Mouse (Mus musculus): ENCODE measurements around the gene Pak2. TPM values are rescaled to one million over a fixed set of nuclear protein-coding genes. Genes with fewer than 3 reads are reported as not detected.

The Pak2 gene
- polyA plus RNA-seq, 1 experiment, result 81.0 TPM

DNA sequence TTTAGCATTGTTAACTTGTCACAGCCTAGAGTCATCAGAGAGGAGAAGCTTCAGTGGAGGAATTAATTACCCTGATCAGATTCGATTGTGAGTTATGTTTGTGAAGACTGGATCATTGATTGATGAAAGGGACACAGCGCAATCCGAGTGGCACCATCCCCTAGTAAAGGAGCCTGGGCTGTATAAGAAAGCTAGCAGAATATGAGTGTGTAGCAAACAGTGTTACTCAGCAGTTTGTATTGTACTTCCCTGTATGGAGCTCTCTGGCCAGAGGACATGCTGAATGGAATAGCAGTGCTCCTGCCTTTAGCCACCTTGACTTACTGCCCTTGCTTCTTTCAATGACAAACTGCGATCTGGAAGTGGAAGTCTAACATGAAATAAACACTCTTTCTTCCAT lies 68.8 kb downstream of the Pak2 start:
- Histone ChIP-seq H3K36me3 (ENCODE audit: control insufficient read depth, insufficient read depth, low read length, poor library complexity, severe bottlenecking) (no peaks in the 10 kb centered on the region), H3K4me3 (ENCODE audit: low read depth, low read length) (no peak overlapping the region), H3K9ac (ENCODE audit: low read depth, poor library complexity, severe bottlenecking) (no peak overlapping the region), H3K4me1 (ENCODE audit: control insufficient read depth, insufficient read depth, low read length) (no peaks in the 10 kb centered on the region), H3K9me3 (replicated peaks; ENCODE audit: control insufficient read depth, insufficient read depth, low read length, poor library complexity, severe bottlenecking) (no peaks in the 10 kb centered on the region), H3K27ac (ENCODE audit: insufficient read depth, low read length) (no peak overlapping the region), H3K27me3 (ENCODE audit: control insufficient read depth, insufficient read depth, low read length, poor library complexity, severe bottlenecking) (no peaks in the 10 kb centered on the region)
- no peak for TF ChIP-seq EP300 (IDR thresholded peaks at IDR 0.05; ENCODE audit: insufficient read depth, low read depth, low read length)
- TF ChIP-seq CTCF (IDR thresholded peaks at IDR 0.05; ENCODE audit: low read depth, low read length), result no peak
- TF ChIP-seq POLR2A (IDR thresholded peaks at IDR 0.05; ENCODE audit: insufficient read depth, low read length), result no peak

DNA sequence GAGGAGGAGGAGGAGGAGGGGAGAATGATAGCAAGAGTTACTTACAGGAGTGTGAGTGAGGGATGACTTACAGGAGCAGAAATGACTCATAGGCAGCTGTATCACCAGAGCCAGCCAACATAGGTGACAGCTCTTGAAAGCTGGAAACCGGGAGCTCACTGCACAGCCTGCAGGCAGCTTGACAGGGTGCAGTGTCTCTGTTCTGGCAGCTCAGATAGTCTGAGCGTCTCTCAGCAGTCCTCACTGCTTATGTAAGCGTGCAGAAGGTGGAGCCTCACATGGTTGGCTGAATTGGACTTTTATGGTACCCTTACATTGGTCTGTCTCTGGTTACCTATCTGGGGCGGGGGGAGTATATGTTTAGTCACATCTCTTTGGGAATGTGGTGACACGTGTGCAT lies 69.2 kb downstream of the Pak2 start:
- Histone ChIP-seq H3K9me3 (replicated peaks; ENCODE audit: control insufficient read depth, insufficient read depth, low read length, poor library complexity, severe bottlenecking) (no peaks in the 10 kb centered on the region), H3K27ac (ENCODE audit: insufficient read depth, low read length) (no peak overlapping the region), H3K4me3 (ENCODE audit: low read depth, low read length) (no peak overlapping the region), H3K27me3 (ENCODE audit: control insufficient read depth, insufficient read depth, low read length, poor library complexity, severe bottlenecking) (no peaks in the 10 kb centered on the region), H3K9ac (ENCODE audit: low read depth, poor library complexity, severe bottlenecking) (no peak overlapping the region), H3K4me1 (ENCODE audit: control insufficient read depth, insufficient read depth, low read length) (no peaks in the 10 kb centered on the region), H3K36me3 (ENCODE audit: control insufficient read depth, insufficient read depth, low read length, poor library complexity, severe bottlenecking) (no peaks in the 10 kb centered on the region)
- no peak for TF ChIP-seq POLR2A (IDR thresholded peaks at IDR 0.05; ENCODE audit: insufficient read depth, low read length)
- no peak for TF ChIP-seq CTCF (IDR thresholded peaks at IDR 0.05; ENCODE audit: low read depth, low read length)
- TF ChIP-seq EP300 (IDR thresholded peaks at IDR 0.05; ENCODE audit: insufficient read depth, low read depth, low read length), result no peak

DNA sequence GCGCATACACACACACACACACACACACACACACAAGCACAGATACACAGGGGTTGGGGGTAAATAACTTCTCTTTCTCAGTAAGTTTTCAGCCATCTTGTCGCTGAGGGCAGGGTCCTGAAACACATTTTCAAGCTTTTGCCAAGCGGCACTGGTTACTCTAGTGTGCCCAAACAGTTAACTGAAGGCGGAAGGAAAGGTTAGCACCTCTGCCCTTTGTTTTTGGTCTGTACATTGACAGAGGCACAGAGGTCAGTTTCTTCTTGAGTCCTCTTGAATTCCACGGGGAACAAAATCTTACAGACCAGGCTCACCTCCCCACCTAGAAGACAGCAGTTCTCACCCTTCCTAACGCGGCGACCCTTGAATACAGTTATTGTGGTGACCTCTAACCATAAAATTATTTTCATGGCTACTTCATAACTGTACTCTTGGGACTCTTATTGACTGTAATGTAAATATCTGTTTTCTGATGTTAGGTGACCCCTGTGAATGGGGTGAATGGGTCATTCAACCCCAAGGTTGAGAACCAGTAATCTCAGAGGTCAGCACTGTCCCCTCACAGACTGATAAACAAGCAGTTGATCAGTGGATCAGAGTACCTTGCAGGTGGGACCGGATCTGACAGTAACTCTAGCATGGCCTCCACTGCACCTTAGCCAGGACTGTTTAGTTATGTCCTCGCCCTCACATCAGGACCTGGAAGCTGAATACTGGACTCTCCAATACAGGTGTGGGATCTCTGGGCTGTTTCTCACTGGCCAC lies 70.4 kb downstream of the Pak2 start:
- Histone ChIP-seq H3K27me3 (ENCODE audit: control insufficient read depth, insufficient read depth, low read length, poor library complexity, severe bottlenecking) (no peaks in the 10 kb centered on the region), H3K9me3 (replicated peaks; ENCODE audit: control insufficient read depth, insufficient read depth, low read length, poor library complexity, severe bottlenecking) (no peaks in the 10 kb centered on the region), H3K27ac (ENCODE audit: insufficient read depth, low read length) (no peak overlapping the region), H3K4me3 (ENCODE audit: low read depth, low read length) (no peak overlapping the region), H3K4me1 (ENCODE audit: control insufficient read depth, insufficient read depth, low read length) (no peaks in the 10 kb centered on the region), H3K9ac (ENCODE audit: low read depth, poor library complexity, severe bottlenecking) (no peak overlapping the region), H3K36me3 (ENCODE audit: control insufficient read depth, insufficient read depth, low read length, poor library complexity, severe bottlenecking) (no peaks in the 10 kb centered on the region)
- TF ChIP-seq CTCF (IDR thresholded peaks at IDR 0.05; ENCODE audit: low read depth, low read length) (no peak), POLR2A (IDR thresholded peaks at IDR 0.05; ENCODE audit: insufficient read depth, low read length) (no peak), EP300 (IDR thresholded peaks at IDR 0.05; ENCODE audit: insufficient read depth, low read depth, low read length) (no peak)

DNA sequence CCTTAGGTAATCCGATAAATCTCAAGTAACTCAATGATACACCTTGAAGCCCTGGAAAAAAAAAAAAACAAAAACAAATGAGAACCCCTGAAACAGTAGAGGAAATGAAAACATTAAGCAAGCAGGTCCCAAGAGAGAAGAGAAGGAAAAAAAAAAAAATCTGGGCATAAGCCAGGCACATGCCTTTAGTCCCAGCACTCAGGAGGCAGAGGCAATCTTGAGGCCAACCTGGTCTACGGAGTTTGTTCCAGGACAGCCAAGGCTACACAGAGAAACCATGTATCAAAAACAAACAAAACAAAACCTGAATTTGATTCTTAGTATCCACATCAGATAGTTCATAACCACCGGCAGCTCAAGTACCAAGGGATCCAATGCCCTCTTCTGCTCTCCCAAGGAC lies 74.4 kb downstream of the Pak2 start:
- Histone ChIP-seq H3K27ac (ENCODE audit: insufficient read depth, low read length) (no peak overlapping the region), H3K4me1 (ENCODE audit: control insufficient read depth, insufficient read depth, low read length) (no peaks in the 10 kb centered on the region), H3K36me3 (ENCODE audit: control insufficient read depth, insufficient read depth, low read length, poor library complexity, severe bottlenecking) (no peaks in the 10 kb centered on the region; the same call in 1 of the 2 replicates), H3K9ac (ENCODE audit: low read depth, poor library complexity, severe bottlenecking) (no peak overlapping the region), H3K4me3 (ENCODE audit: low read depth, low read length) (no peak overlapping the region), H3K9me3 (replicated peaks; ENCODE audit: control insufficient read depth, insufficient read depth, low read length, poor library complexity, severe bottlenecking) (no peaks in the 10 kb centered on the region), H3K27me3 (ENCODE audit: control insufficient read depth, insufficient read depth, low read length, poor library complexity, severe bottlenecking) (no peaks in the 10 kb centered on the region)
- no peak for TF ChIP-seq CTCF (IDR thresholded peaks at IDR 0.05; ENCODE audit: low read depth, low read length)
- TF ChIP-seq EP300 (IDR thresholded peaks at IDR 0.05; ENCODE audit: insufficient read depth, low read depth, low read length), result no peak
- no peak for TF ChIP-seq POLR2A (IDR thresholded peaks at IDR 0.05; ENCODE audit: insufficient read depth, low read length)

DNA sequence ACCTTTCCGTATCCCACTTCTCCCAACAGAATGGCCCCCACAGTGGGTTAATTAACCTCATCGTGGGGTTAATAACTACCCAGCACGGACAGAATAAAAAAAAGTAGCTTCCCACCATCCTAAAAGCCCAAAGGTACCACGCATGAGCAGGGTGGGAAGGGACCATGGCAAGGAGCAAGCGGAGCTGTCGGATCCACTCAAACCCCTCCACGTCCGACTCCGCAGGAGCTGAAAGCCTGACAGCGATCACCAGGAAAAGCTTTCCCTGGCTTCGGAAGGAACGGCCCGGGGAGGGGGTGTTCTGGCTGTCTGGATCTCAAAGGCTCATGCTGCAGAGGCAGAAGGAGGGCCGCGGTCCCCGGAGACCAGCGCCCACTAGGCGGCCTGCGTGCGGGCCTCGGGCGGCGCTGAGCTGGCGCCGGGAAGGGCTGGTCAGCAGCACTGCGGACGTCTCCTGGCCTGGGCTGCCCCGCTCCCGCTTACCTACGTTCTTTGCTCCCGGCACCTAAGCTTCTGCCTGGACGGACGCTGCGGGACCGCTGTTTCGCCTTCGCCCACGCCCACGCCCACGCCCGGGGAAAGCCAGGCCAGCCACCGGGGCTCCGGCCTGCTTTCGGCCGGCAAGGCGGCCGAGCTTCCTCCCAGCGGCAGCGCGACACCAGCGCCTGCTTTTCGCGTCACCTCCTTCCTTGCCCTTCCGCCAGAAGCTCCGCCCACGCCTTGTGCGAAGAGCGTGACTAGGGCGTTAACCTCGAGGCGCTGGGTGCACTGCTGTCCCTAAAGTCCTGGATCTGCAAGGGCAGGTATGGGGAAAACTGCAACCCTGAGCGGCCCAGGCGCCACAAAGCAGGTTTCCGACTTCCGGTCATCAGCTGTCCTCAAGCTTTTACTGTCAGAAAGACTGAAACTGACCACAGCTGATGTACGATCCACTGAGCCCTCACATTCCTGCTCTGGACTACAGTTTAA lies 76.3 kb downstream of the Pak2 start, which contains the start of gene Senp5:
Gene Senp5, minus strand, starts transcription at position 779 of the 969 bp plus-strand sequence.
- H3K27ac ChIP-seq (ENCODE audit: insufficient read depth, low read length), result peak within 1 kb of the TSS; percentile 52; the same call in 1 of the 2 replicates
- H3K9ac ChIP-seq (ENCODE audit: low read depth, poor library complexity, severe bottlenecking), result peak within 1 kb of the TSS; percentile 63

More for the DNA sequence above, 76.3 kb downstream of the Pak2 start, which contains the start of gene Senp5:
- TF ChIP-seq POLR2A (IDR thresholded peaks at IDR 0.05; ENCODE audit: insufficient read depth, low read length), result peak; percentile 64
- peak; percentile 67; the same call in 1 of the 2 replicates for TF ChIP-seq EP300 (IDR thresholded peaks at IDR 0.05; ENCODE audit: insufficient read depth, low read depth, low read length)
- TF ChIP-seq CTCF (IDR thresholded peaks at IDR 0.05; ENCODE audit: low read depth, low read length), result no peak
- no peaks in the 10 kb centered on the region; the same call in 1 of the 2 replicates for H3K36me3 ChIP-seq (ENCODE audit: control insufficient read depth, insufficient read depth, low read length, poor library complexity, severe bottlenecking)
- H3K4me1 ChIP-seq (ENCODE audit: control insufficient read depth, insufficient read depth, low read length), result no peaks in the 10 kb centered on the region
- peak within 1 kb of the TSS; percentile 82 for H3K4me3 ChIP-seq (ENCODE audit: low read depth, low read length)
- H3K27me3 ChIP-seq (ENCODE audit: control insufficient read depth, insufficient read depth, low read length, poor library complexity, severe bottlenecking), result no peaks in the 10 kb centered on the region
- H3K9me3 ChIP-seq (replicated peaks; ENCODE audit: control insufficient read depth, insufficient read depth, low read length, poor library complexity, severe bottlenecking), result no peaks in the 10 kb centered on the region
